10 mouse cellular contexts compared by ENCODE assay signal in genomic region chr17:43903807-43904771, GRCm38 (mm10).
A peak's percentile ranks its signal among the peaks of the same experiment; 100 is the strongest.
DNase-seq lines count a peak whose midpoint lies in the region; ATAC-seq and TF ChIP-seq lines count a peak whose summit lies in the region.
"Had no signal": no experiment of that assay in that cellular context is flagged by ENCODE, and none has a peak within 500 bp of the region (broad histone marks: within the 10 kb centered on the region; RNA-seq: fewer than 3 reads in every experiment).

No protein-coding gene starts in this region.

- POLR2A ChIA-PET in Patski (lab: Charles Lee) = interaction anchor here (1.4 to 1.7 kb wide), 2 partner anchors 10 to 13 kb away, joined by 3 to 5 read pairs; no protein-coding TSS in a partner anchor

- no peak for TF ChIP-seq CTCF in Patski (IDR thresholded peaks at IDR 0.05)

- ATAC-seq in Patski = no peak
- ATAC-seq: inflammation-experienced regulatory T-cells, adult 6 months had no signal

- CTCF ChIA-PET in Patski (lab: Charles Lee) = interaction anchor here (0.7 to 1.8 kb wide), 3 partner anchors 18 to 134 kb away, joined by 3 read pairs; no protein-coding TSS in a partner anchor

- in situ Hi-C loops in Patski (cut with MboI; ENCODE audit: low pct_unique_long_range_greater_than_20kb) = no loop called here

- no peaks in the 10 kb centered on the region for H3K27me3 ChIP-seq in Patski
- H3K27me3 ChIP-seq: megakaryocyte, embryonic 14.5 days had no signal

- peak; percentile 14 for DNase-seq in cerebellum, adult 9-11 months
- DNase-seq in cerebellum, adult 8-10 months = no peak
- DNase-seq in kidney, postnatal 4 days = peak; percentile 4 to 22
- DNase-seq in kidney, adult 9 months = no peak
- peak; percentile 48 for DNase-seq in Patski (ENCODE audit: low read depth, low spot score)
- peak; percentile 64 for DNase-seq in heart, postnatal 4 days
- no peak for DNase-seq in embryo, embryonic 10.5 days (ENCODE audit: low spot score)
- no peak for DNase-seq in layer of hippocampus, postnatal 10 days (ENCODE audit: low spot score in 2 of 2)

Comparison
In these comparisons a context has a peak if more than half of its experiments do, and no peak if none do; other contexts are left out.
1. DNase-seq: peak in cerebellum, adult 9-11 months (single experiment), kidney, postnatal 4 days (2 of 2), Patski (single experiment) and heart, postnatal 4 days (single experiment); none in cerebellum, adult 8-10 months (single experiment), kidney, adult 9 months (single experiment), embryo, embryonic 10.5 days (single experiment) and layer of hippocampus, postnatal 10 days (0 of 2).